Mouse (Mus musculus): ENCODE results near the gene Defa2. TPM values are rescaled to one million over a fixed set of nuclear protein-coding genes. Genes with fewer than 3 reads are reported as not detected.
"Not testable (repeated sequence)": the region's sequence is repeated elsewhere in the genome, so short reads cannot be mapped to it uniquely, and the experiment has no call there.

Defa2 gene
- total RNA-seq (2014; fragmentation: Nextera tagmentation) (not detected in 2 replicates), total RNA-seq (2017) (not detected in 2 replicates)

GRCm38 (mm10) chr8:21378215-21378614 is at the start of gene Defa2:
Gene Defa2, plus strand, starts transcription at chr8:21378515.
- not testable (repeated sequence) for ATAC-seq (replicated peaks; ENCODE audit: poor library complexity, severe bottlenecking)

GRCm38 (mm10) chr8:21391511-21391910 is 13.2 kb downstream of the Defa2 start, which contains the start of gene Defa33:
Gene Defa33, plus strand, starts transcription at chr8:21391811.
- not testable (repeated sequence) for ATAC-seq (replicated peaks; ENCODE audit: poor library complexity, severe bottlenecking)

DNA sequence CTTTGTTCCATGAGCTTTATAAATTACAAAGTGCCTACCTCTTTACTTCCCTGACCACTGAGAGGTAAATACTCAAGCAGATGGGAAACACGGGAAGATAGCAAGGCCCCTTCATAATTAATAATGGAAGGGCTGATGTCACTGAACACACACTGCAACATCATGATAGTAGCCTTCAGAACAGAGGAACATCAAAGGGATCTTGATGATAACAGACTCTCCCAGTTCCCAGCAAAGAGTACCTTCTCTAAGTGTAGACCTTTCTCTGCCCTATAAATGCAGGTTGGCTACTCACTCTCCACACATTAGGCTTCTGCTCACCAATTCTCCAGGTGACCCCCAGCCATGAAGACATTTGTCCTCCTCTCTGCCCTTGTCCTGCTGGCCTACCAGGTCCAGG is 48.8 kb downstream of the Defa2 start, which contains the start of gene Defa36:
Defa36 (plus strand) TSS at position 301 of the 400 bp plus-strand sequence.
- not testable (repeated sequence) for ATAC-seq (replicated peaks; ENCODE audit: poor library complexity, severe bottlenecking)

Other genes starting within 250 kb of the Defa2 start
- gene Defa30, start 243.9 kb upstream of the Defa2 start, total RNA-seq (2014; fragmentation: Nextera tagmentation): not detected in 2 replicates
- not detected in 2 replicates for gene Defa30, start 243.9 kb upstream of the Defa2 start, total RNA-seq (2017)
- gene Defa22, start 216.2 kb upstream of the Defa2 start, total RNA-seq (2014; fragmentation: Nextera tagmentation): not detected in 2 replicates
- not detected in 2 replicates for gene Defa22, start 216.2 kb upstream of the Defa2 start, total RNA-seq (2017)
- gene Defa31, start 186.9 kb upstream of the Defa2 start, total RNA-seq (2014; fragmentation: Nextera tagmentation): not detected in 2 replicates
- not detected in 2 replicates for gene Defa31, start 186.9 kb upstream of the Defa2 start, total RNA-seq (2017)
- gene Gm15293, start 177.0 kb upstream of the Defa2 start, total RNA-seq (2014; fragmentation: Nextera tagmentation): not detected in 2 replicates
- not detected in 2 replicates for gene Gm15293, start 177.0 kb upstream of the Defa2 start, total RNA-seq (2017)
- gene Gm15292, start 128.8 kb upstream of the Defa2 start, total RNA-seq (2014; fragmentation: Nextera tagmentation): not detected in 2 replicates
- gene Gm15292, start 128.8 kb upstream of the Defa2 start, total RNA-seq (2017): not detected in 2 replicates
- not detected in 2 replicates for gene Defa27, start 63.0 kb upstream of the Defa2 start, total RNA-seq (2014; fragmentation: Nextera tagmentation)
- not detected in 2 replicates for gene Defa27, start 63.0 kb upstream of the Defa2 start, total RNA-seq (2017)
- not detected in 2 replicates for gene Defa29, start 51.5 kb upstream of the Defa2 start, total RNA-seq (2014; fragmentation: Nextera tagmentation)
- gene Defa29, start 51.5 kb upstream of the Defa2 start, total RNA-seq (2017): not detected in 2 replicates
- not detected in 2 replicates for gene Defa33, start 13.3 kb downstream of the Defa2 start, total RNA-seq (2014; fragmentation: Nextera tagmentation)
- not detected in 2 replicates for gene Defa33, start 13.3 kb downstream of the Defa2 start, total RNA-seq (2017)
- gene Defa36, start 48.9 kb downstream of the Defa2 start, total RNA-seq (2014; fragmentation: Nextera tagmentation): not detected in 2 replicates
- not detected in 2 replicates for gene Defa36, start 48.9 kb downstream of the Defa2 start, total RNA-seq (2017)
- gene Gm7849, start 78.0 kb downstream of the Defa2 start, total RNA-seq (2014; fragmentation: Nextera tagmentation): not detected in 2 replicates
- gene Gm7849, start 78.0 kb downstream of the Defa2 start, total RNA-seq (2017): not detected in 2 replicates
- not detected in 2 replicates for gene Defa20, start 130.7 kb downstream of the Defa2 start, total RNA-seq (2014; fragmentation: Nextera tagmentation)
- not detected in 2 replicates for gene Defa20, start 130.7 kb downstream of the Defa2 start, total RNA-seq (2017)
- gene Defa32, start 150.5 kb downstream of the Defa2 start, total RNA-seq (2014; fragmentation: Nextera tagmentation): not detected in 2 replicates
- not detected in 2 replicates for gene Defa32, start 150.5 kb downstream of the Defa2 start, total RNA-seq (2017)
- not detected in 2 replicates for gene Defa37, start 186.9 kb downstream of the Defa2 start, total RNA-seq (2014; fragmentation: Nextera tagmentation)
- not detected in 2 replicates for gene Defa37, start 186.9 kb downstream of the Defa2 start, total RNA-seq (2017)
- gene Defa28, start 204.5 kb downstream of the Defa2 start, total RNA-seq (2014; fragmentation: Nextera tagmentation): not detected in 2 replicates
- not detected in 2 replicates for gene Defa28, start 204.5 kb downstream of the Defa2 start, total RNA-seq (2017)
- not detected in 2 replicates for gene Gm7861, start 216.0 kb downstream of the Defa2 start, total RNA-seq (2014; fragmentation: Nextera tagmentation)
- gene Gm7861, start 216.0 kb downstream of the Defa2 start, total RNA-seq (2017): not detected in 2 replicates
- not detected in 2 replicates for gene Defa26, start 239.7 kb downstream of the Defa2 start, total RNA-seq (2014; fragmentation: Nextera tagmentation)
- not detected in 2 replicates for gene Defa26, start 239.7 kb downstream of the Defa2 start, total RNA-seq (2017)

All from granulocyte monocyte progenitor cell, adult 5-6 weeks (primary cell).